Mouse (Mus musculus): ENCODE results near the gene Arhgef18. TPM values are rescaled to one million over a fixed set of nuclear protein-coding genes. Genes with fewer than 3 reads are reported as not detected.

The Arhgef18 gene
- polyA plus RNA-seq, 1 experiment, result not detected

DNA sequence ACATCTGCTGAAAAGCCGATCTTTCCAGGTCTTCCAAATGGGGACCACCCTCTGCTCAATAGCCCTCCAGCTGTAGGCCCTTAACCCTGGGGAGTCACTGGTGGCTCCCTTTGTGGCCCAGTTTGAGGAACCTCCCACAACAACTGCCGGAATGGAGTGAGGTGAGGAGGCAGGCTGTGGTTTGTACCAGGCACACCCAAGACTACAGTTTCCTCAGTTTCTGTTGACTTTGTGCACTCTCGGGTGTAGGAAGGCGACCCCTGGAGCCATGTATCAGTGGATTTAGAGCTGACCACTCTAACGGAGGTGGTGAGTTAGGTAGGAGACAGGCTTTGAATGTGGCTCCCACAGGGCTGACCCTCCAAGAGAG is 38.4 kb upstream of the Arhgef18 start:
- no peak overlapping the region for H3K27ac ChIP-seq (ENCODE audit: insufficient read depth, low read depth, low read length)
- H3K4me1 ChIP-seq (ENCODE audit: control insufficient read depth, insufficient read depth, low read length), result no peaks in the 10 kb centered on the region
- WGBS, result 82% methylated on average over 5 of the region's 5 CpGs
- no peak overlapping the region for H3K4me3 ChIP-seq (ENCODE audit: insufficient read depth, low read depth, low read length)
- TF ChIP-seq CTCF (IDR thresholded peaks at IDR 0.05; ENCODE audit: insufficient read depth, low read depth, low read length), result no peak
- no peak for TF ChIP-seq POLR2A (IDR thresholded peaks at IDR 0.05; ENCODE audit: insufficient read depth, low read depth, low read length)

DNA sequence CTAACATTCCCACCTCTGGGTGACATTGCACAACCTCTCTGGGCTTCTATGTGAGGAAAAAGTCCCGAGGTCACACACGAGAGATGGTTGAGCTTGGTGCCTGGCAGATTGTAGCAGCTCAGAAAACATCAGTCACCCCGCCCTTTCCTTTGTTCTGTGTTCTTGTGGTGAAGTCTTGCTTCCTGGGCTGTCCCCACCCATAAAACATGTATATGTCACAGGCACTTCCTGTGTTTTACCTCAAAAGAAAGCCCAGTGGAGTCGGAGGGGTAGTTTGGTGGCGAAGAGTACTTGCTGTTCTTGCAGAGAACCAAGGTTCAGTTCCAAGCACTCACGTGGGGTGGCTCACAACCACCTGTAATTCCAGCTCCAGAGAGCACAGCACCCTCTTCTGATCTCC is 37.2 kb upstream of the Arhgef18 start:
- Histone ChIP-seq H3K4me1 (ENCODE audit: control insufficient read depth, insufficient read depth, low read length) (peaks cover 3% of the 10 kb centered on the region), H3K4me3 (ENCODE audit: insufficient read depth, low read depth, low read length) (no peak overlapping the region), H3K27ac (ENCODE audit: insufficient read depth, low read depth, low read length) (no peak overlapping the region)
- 89% methylated on average over 6 of the region's 6 CpGs for WGBS
- TF ChIP-seq POLR2A (IDR thresholded peaks at IDR 0.05; ENCODE audit: insufficient read depth, low read depth, low read length) (no peak), CTCF (IDR thresholded peaks at IDR 0.05; ENCODE audit: insufficient read depth, low read depth, low read length) (no peak)

DNA sequence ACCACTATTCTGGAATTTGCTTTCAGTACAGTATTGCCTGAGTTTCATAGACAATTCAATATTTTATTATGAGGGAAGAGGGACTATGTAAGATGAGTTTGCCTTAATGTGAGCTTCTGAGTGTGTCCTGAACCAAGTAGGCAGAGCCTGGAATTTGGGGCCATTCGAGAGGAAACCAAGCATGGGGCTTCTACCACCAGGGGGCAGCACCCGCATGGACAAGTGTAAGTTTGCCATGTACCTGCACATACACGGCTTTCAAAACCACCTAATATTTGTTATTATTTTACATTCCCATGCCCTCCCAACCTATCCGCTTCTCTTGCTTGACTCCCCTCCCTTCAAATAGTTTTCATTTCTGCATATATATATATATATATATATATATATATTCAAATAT is 34.7 kb upstream of the Arhgef18 start:
- Histone ChIP-seq H3K4me1 (ENCODE audit: control insufficient read depth, insufficient read depth, low read length) (peaks cover 5% of the 10 kb centered on the region), H3K27ac (ENCODE audit: insufficient read depth, low read depth, low read length) (no peak overlapping the region), H3K4me3 (ENCODE audit: insufficient read depth, low read depth, low read length) (no peak overlapping the region)
- TF ChIP-seq POLR2A (IDR thresholded peaks at IDR 0.05; ENCODE audit: insufficient read depth, low read depth, low read length) (no peak), CTCF (IDR thresholded peaks at IDR 0.05; ENCODE audit: insufficient read depth, low read depth, low read length) (peak; percentile 43; the same call in 1 of the 2 replicates)
- 4% methylated on average over 4 of the region's 4 CpGs for WGBS

DNA sequence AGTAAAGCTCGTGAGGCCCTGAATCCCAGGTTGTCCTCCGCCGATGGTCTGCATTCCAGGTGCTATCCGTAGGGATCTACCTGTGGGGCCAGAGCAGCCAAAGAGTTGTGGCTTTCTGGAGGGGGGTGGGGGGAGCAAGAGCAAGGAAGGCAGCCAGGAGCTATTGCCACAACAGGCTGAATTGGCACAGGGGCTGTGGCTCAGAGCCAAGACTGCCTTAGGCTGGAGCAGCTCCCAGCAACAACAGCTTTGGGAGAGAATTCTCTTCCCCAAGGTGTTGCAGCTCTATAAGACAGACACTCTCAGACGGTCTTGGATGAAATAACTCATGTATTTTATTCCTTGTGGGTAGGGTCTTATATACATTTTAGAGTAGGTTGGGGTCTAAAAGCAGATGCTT is 25.7 kb upstream of the Arhgef18 start:
- no peak overlapping the region for H3K27ac ChIP-seq (ENCODE audit: insufficient read depth, low read depth, low read length)
- 79% methylated on average over 5 of the region's 5 CpGs for WGBS
- TF ChIP-seq POLR2A (IDR thresholded peaks at IDR 0.05; ENCODE audit: insufficient read depth, low read depth, low read length), result no peak
- no peak for TF ChIP-seq CTCF (IDR thresholded peaks at IDR 0.05; ENCODE audit: insufficient read depth, low read depth, low read length)

DNA sequence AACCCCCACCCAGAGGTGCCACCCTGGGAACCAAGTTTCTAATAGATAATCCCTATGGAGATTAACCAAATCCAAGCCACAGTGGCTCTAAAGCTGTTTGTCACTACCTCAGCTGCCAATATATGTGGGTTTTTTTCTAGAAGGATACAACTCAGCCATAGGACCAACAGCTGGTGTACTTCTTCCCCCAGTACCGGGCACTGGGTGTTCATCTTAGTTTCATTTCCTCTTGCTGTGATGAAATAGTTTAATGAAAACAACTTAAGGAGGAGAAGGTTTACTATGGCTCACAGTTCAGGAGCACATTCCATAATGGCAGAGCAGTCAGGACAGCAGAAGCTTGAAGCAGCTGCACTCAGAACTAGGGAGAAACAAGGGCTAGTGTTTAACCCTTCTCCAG is 24.7 kb upstream of the Arhgef18 start:
- Histone ChIP-seq H3K27ac (ENCODE audit: insufficient read depth, low read depth, low read length) (no peak overlapping the region), H3K4me1 (ENCODE audit: control insufficient read depth, insufficient read depth, low read length) (no peaks in the 10 kb centered on the region), H3K4me3 (ENCODE audit: insufficient read depth, low read depth, low read length) (no peak overlapping the region)
- TF ChIP-seq CTCF (IDR thresholded peaks at IDR 0.05; ENCODE audit: insufficient read depth, low read depth, low read length), result no peak
- TF ChIP-seq POLR2A (IDR thresholded peaks at IDR 0.05; ENCODE audit: insufficient read depth, low read depth, low read length), result no peak
- WGBS, result 65% methylated on average over 1 of the region's 1 CpGs

More for the DNA sequence above, 25.7 kb upstream of the Arhgef18 start:
- no peak overlapping the region for H3K4me3 ChIP-seq (ENCODE audit: insufficient read depth, low read depth, low read length)
- H3K4me1 ChIP-seq (ENCODE audit: control insufficient read depth, insufficient read depth, low read length), result no peaks in the 10 kb centered on the region

DNA sequence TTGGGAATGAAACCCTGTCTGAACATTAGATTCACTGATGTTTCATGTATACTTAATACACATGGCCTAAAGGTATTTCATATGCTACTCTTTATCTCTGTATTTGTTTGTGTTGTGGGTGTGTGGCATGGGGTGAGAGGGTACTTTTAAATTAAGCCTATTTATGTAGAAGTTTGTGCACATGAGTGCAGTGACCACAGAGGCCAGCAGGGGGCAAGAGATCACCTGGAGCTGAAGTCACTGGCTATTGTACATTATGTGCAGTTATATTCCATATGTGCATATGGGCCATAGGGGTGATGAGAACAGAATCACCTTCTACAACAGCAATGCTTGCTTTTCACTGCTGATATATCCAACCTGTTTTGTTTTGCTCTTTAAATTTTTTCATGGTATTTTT is 17.1 kb upstream of the Arhgef18 start:
- Histone ChIP-seq H3K4me3 (ENCODE audit: insufficient read depth, low read depth, low read length) (no peak overlapping the region), H3K27ac (ENCODE audit: insufficient read depth, low read depth, low read length) (no peak overlapping the region), H3K4me1 (ENCODE audit: control insufficient read depth, insufficient read depth, low read length) (no peaks in the 10 kb centered on the region)
- TF ChIP-seq POLR2A (IDR thresholded peaks at IDR 0.05; ENCODE audit: insufficient read depth, low read depth, low read length), result no peak
- no peak for TF ChIP-seq CTCF (IDR thresholded peaks at IDR 0.05; ENCODE audit: insufficient read depth, low read depth, low read length)

DNA sequence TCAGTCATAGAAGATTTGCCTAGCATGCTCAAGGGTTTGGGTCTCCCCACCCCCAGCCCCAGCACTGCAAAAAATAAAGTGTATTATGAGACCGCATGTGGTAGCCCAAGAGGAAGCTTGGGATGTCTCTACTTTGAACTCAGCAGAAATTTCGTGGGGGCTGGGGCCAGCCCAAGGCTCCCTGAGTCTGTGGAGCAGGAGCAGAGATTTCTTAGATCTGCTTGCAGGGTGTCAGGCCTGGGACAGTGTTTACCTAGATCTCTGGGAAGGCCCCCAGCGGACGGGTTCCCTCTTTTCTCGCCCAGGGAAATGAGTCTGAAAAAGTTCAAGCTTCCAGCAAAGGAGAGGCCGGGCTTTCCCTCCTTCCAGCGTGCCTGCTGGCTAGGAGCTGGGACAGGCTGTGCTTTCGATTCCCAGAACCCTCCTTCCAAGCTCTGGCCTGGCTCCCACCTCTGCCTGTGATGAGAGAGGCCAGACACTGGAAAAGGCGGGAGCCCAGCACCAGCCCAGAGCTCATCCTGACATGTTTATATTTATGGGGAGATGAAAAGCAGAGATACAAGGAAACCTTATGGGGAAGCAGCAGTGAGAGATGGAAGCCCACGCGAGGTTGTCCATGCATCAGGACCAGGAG is 16.0 kb upstream of the Arhgef18 start:
- no peak overlapping the region for H3K27ac ChIP-seq (ENCODE audit: insufficient read depth, low read depth, low read length)
- H3K4me3 ChIP-seq (ENCODE audit: insufficient read depth, low read depth, low read length), result no peak overlapping the region
- TF ChIP-seq POLR2A (IDR thresholded peaks at IDR 0.05; ENCODE audit: insufficient read depth, low read depth, low read length), result no peak
- no peak for TF ChIP-seq CTCF (IDR thresholded peaks at IDR 0.05; ENCODE audit: insufficient read depth, low read depth, low read length)
- WGBS, result 68% methylated on average over 11 of the region's 11 CpGs
- H3K4me1 ChIP-seq (ENCODE audit: control insufficient read depth, insufficient read depth, low read length), result no peaks in the 10 kb centered on the region

DNA sequence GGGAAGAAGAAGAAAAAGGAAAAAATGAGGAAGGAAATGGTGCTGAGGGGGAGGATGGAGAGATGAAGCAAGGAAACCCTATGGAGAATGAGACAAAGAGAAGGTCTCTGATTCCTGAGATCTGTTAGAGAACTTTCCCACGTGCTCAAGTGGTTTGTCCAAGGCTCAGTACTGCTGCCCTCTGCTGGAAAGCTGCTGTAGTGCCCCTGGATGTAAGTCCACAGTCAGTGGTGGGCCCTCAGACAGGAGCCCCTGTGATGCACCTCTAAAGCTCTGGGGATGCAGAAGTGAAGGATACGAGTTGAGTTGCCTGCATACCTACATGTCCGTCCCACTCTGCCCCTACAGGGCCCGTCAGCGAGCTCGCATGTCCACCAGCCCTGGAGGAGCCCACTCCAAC is 5.5 kb upstream of the Arhgef18 start:
- WGBS, result 37% methylated on average over 6 of the region's 6 CpGs
- no peak for TF ChIP-seq POLR2A (IDR thresholded peaks at IDR 0.05; ENCODE audit: insufficient read depth, low read depth, low read length)
- TF ChIP-seq CTCF (IDR thresholded peaks at IDR 0.05; ENCODE audit: insufficient read depth, low read depth, low read length), result peak; percentile 52
- H3K4me1 ChIP-seq (ENCODE audit: control insufficient read depth, insufficient read depth, low read length), result 0 out of 2 replicates have a peak, but pooled peaks cover 2% of the 10 kb centered on the region
- no peak overlapping the region for H3K4me3 ChIP-seq (ENCODE audit: insufficient read depth, low read depth, low read length)
- no peak overlapping the region for H3K27ac ChIP-seq (ENCODE audit: insufficient read depth, low read depth, low read length)

DNA sequence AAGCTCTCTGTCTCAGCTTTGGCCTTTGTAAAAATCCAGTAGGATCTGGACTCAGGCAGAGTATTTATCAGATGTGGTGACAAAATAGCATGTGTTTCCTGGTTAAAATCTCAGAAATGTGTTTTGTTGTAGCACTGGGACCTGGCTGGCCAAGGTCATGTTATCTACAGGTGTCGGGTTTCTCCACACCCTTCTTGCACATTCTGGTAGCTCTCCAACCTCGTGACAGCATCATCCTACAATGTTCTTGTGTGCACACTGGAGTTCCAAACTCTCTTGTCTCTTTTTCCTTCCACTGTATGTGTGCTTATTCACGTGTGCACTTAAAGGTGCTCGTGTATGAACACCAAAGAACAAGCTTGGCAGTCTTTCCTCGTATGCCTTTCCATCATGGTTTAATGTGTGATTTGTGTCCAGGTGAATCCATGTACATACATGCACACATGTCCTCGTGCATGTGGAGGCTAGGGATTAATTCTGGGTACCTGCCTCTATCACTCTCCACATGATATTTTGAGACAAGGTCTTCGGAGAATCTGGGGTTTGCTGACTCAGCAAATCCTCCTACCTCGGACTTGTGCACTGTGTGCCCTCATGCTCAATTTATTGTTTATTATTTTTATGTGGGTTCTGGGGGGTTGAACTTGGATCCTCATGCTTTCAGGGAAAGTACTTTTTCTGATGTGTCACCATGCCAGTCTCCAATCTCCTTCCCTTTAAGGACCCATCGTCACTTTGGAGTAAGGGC is 4.0 kb upstream of the Arhgef18 start:
- TF ChIP-seq POLR2A (IDR thresholded peaks at IDR 0.05; ENCODE audit: insufficient read depth, low read depth, low read length), result no peak
- no peak for TF ChIP-seq CTCF (IDR thresholded peaks at IDR 0.05; ENCODE audit: insufficient read depth, low read depth, low read length)

More for the DNA sequence above, 4.0 kb upstream of the Arhgef18 start:
- H3K4me3 ChIP-seq (ENCODE audit: insufficient read depth, low read depth, low read length), result no peak overlapping the region
- H3K27ac ChIP-seq (ENCODE audit: insufficient read depth, low read depth, low read length), result no peak overlapping the region
- H3K4me1 ChIP-seq (ENCODE audit: control insufficient read depth, insufficient read depth, low read length), result 0 out of 2 replicates have a peak, but pooled peaks cover 7% of the 10 kb centered on the region
- 74% methylated on average over 9 of the region's 9 CpGs for WGBS
